Comparison of ENCODE assay signal across 20 mouse cellular contexts in the genomic region with DNA sequence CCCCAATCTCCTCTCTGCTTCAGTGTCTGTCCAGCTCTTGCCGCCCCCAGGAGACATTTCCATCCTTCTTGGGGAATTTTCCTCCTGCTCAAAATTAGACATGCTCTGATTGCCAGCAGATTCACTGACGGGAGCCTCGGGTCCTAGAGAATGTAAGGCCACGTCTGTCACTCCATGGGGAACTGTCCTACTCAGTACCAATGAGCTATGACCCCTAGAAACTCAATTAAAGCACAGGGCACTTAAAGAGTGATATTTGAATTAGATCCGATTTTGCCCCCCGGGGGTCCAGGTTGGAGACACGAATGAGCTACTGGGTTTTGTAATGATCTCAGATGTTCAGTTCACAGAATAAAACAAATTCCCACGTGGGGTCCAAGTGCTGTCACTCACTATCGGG.
DNase-seq lines count a peak whose midpoint lies in the region; ATAC-seq and TF ChIP-seq lines count a peak whose summit lies in the region.
"Had no signal": no experiment of that assay in that cellular context is flagged by ENCODE, and none has a peak within 500 bp of the region (broad histone marks: within the 10 kb centered on the region; RNA-seq: fewer than 3 reads in every experiment).

No protein-coding gene starts in this region.

- no peaks in the 10 kb centered on the region for H3K9me3 ChIP-seq in forebrain, embryonic 10.5 days
- no peaks in the 10 kb centered on the region for H3K9me3 ChIP-seq in forebrain, postnatal 0 days (ENCODE audit: low read length)
- H3K9me3 ChIP-seq in midbrain, embryonic 16.5 days (replicated peaks; ENCODE audit: control insufficient read depth, low read length, poor library complexity, severe bottlenecking), result no peaks in the 10 kb centered on the region
- H3K9me3 ChIP-seq in midbrain, embryonic 14.5 days (ENCODE audit: control insufficient read depth, low read length), result no peaks in the 10 kb centered on the region
- H3K9me3 ChIP-seq in embryonic facial prominence, embryonic 12.5 days, result no peaks in the 10 kb centered on the region
- H3K9me3 ChIP-seq: forebrain, embryonic 12.5 days; heart, embryonic 15.5 days had no signal

- no peak for ATAC-seq in forebrain, postnatal 0 days
- no peak for ATAC-seq in midbrain, embryonic 16.5 days
- no peak for ATAC-seq in midbrain, embryonic 14.5 days (ENCODE audit: low FRiP score, low TSS enrichment)
- no peak for ATAC-seq in embryonic facial prominence, embryonic 12.5 days (ENCODE audit: insufficient number of reproducible peaks, insufficient read depth, low FRiP score, low TSS enrichment)
- ATAC-seq: forebrain, embryonic 16.5 days; intestine, embryonic 16.5 days had no signal

- H3K9ac ChIP-seq in forebrain, postnatal 0 days, result no peak overlapping the region
- no peak overlapping the region for H3K9ac ChIP-seq in midbrain, embryonic 16.5 days (ENCODE audit: low read depth, low read length)
- no peak overlapping the region for H3K9ac ChIP-seq in midbrain, embryonic 14.5 days (replicated peaks; ENCODE audit: low read length)
- H3K9ac ChIP-seq in embryonic facial prominence, embryonic 12.5 days, result no peak overlapping the region
- H3K9ac ChIP-seq: forebrain, embryonic 12.5 days; heart, embryonic 15.5 days had no signal

- no peaks in the 10 kb centered on the region for H3K36me3 ChIP-seq in forebrain, embryonic 10.5 days (replicated peaks)
- no peaks in the 10 kb centered on the region for H3K36me3 ChIP-seq in forebrain, postnatal 0 days (ENCODE audit: insufficient read depth)
- no peaks in the 10 kb centered on the region for H3K36me3 ChIP-seq in midbrain, embryonic 16.5 days (ENCODE audit: control insufficient read depth, insufficient read depth, low read length)
- no peaks in the 10 kb centered on the region for H3K36me3 ChIP-seq in midbrain, embryonic 14.5 days (ENCODE audit: control insufficient read depth, insufficient read depth, low read length)
- no peaks in the 10 kb centered on the region for H3K36me3 ChIP-seq in embryonic facial prominence, embryonic 12.5 days
- H3K36me3 ChIP-seq: forebrain, embryonic 12.5 days; heart, embryonic 15.5 days had no signal

- no peak for DNase-seq in forebrain, embryonic 10.5 days (ENCODE audit: extremely low spot score, low spot score)
- DNase-seq in forebrain, postnatal 0 days, result no peak
- DNase-seq in midbrain, embryonic 14.5 days, result no peak
- peak; percentile 73 for DNase-seq in retina, postnatal 1 day
- no peak for DNase-seq in right cerebral cortex, postnatal 36 days (ENCODE audit: low spot score in 2 of 2)
- DNase-seq: adrenal gland, adult 2 months; adrenal gland, postnatal 25 days; cerebellum, adult 2 months; cerebellum, postnatal 25 days; gastrocnemius, postnatal 14 days; heart, adult 2 months; heart, postnatal 14 days had no signal

- H3K27me3 ChIP-seq in forebrain, embryonic 10.5 days (ENCODE audit: poor library complexity, severe bottlenecking), result peaks cover 50% of the 10 kb centered on the region
- H3K27me3 ChIP-seq in forebrain, postnatal 0 days (ENCODE audit: insufficient read depth, low read length), result no peaks in the 10 kb centered on the region; the same call in 1 of the 2 replicates
- H3K27me3 ChIP-seq in midbrain, embryonic 16.5 days (ENCODE audit: control insufficient read depth, insufficient read depth, low read depth, low read length), result no peaks in the 10 kb centered on the region
- H3K27me3 ChIP-seq in midbrain, embryonic 14.5 days (ENCODE audit: control insufficient read depth, insufficient read depth, low read length), result no peaks in the 10 kb centered on the region
- no peaks in the 10 kb centered on the region for H3K27me3 ChIP-seq in embryonic facial prominence, embryonic 12.5 days
- H3K27me3 ChIP-seq: CH12.LX; heart, embryonic 15.5 days had no signal

- H3K4me2 ChIP-seq in forebrain, postnatal 0 days (ENCODE audit: low read depth), result no peak overlapping the region
- H3K4me2 ChIP-seq in midbrain, embryonic 16.5 days (ENCODE audit: low read length), result no peak overlapping the region
- no peak overlapping the region for H3K4me2 ChIP-seq in midbrain, embryonic 14.5 days (ENCODE audit: low read length)
- H3K4me2 ChIP-seq in embryonic facial prominence, embryonic 12.5 days (replicated peaks), result no peak overlapping the region
- H3K4me2 ChIP-seq: forebrain, embryonic 12.5 days; heart, embryonic 11.5 days; heart, embryonic 15.5 days had no signal

- no peak for TF ChIP-seq CTCF in forebrain, postnatal 0 days (IDR thresholded peaks at IDR 0.05; ENCODE audit: low read depth)

- H3K27ac ChIP-seq in forebrain, embryonic 10.5 days, result peak overlapping the region; percentile 35; the same call in 1 of the 2 replicates
- no peak overlapping the region for H3K27ac ChIP-seq in forebrain, postnatal 0 days (ENCODE audit: low read depth, low read length)
- 0 out of 2 replicates have a peak overlapping the region, but pooled peaks have one; percentile 18 for H3K27ac ChIP-seq in midbrain, embryonic 16.5 days (ENCODE audit: low read length)
- no peak overlapping the region for H3K27ac ChIP-seq in midbrain, embryonic 14.5 days (replicated peaks; ENCODE audit: low read depth, low read length)
- H3K27ac ChIP-seq in embryonic facial prominence, embryonic 12.5 days, result 0 out of 2 replicates have a peak overlapping the region, but pooled peaks have one; percentile 46
- H3K27ac ChIP-seq: forebrain, embryonic 12.5 days; heart, embryonic 15.5 days had no signal

- H3K4me3 ChIP-seq in forebrain, embryonic 10.5 days, result no peak overlapping the region
- H3K4me3 ChIP-seq in forebrain, postnatal 0 days (ENCODE audit: low read depth, low read length), result no peak overlapping the region
- no peak overlapping the region for H3K4me3 ChIP-seq in midbrain, embryonic 16.5 days (ENCODE audit: low read depth, low read length)
- H3K4me3 ChIP-seq in midbrain, embryonic 14.5 days (replicated peaks; ENCODE audit: low read depth, low read length), result no peak overlapping the region
- no peak overlapping the region for H3K4me3 ChIP-seq in embryonic facial prominence, embryonic 12.5 days
- H3K4me3 ChIP-seq: forebrain, embryonic 12.5 days; heart, adult 2 months; heart, embryonic 15.5 days had no signal

- H3K4me1 ChIP-seq in forebrain, embryonic 10.5 days, result peaks cover 50% of the 10 kb centered on the region
- no peaks in the 10 kb centered on the region for H3K4me1 ChIP-seq in forebrain, postnatal 0 days (ENCODE audit: insufficient read depth)
- H3K4me1 ChIP-seq in midbrain, embryonic 16.5 days (ENCODE audit: control insufficient read depth, insufficient read depth, low read length), result peaks cover 8% of the 10 kb centered on the region; the same call in 1 of the 2 replicates
- H3K4me1 ChIP-seq in midbrain, embryonic 14.5 days (ENCODE audit: control insufficient read depth, insufficient read depth, low read length), result peaks cover 25% of the 10 kb centered on the region
- H3K4me1 ChIP-seq in embryonic facial prominence, embryonic 12.5 days, result peaks cover 48% of the 10 kb centered on the region

- 46% methylated on average over 9 of the region's 9 CpGs for WGBS in forebrain, embryonic 10.5 days
- WGBS in forebrain, postnatal 0 days, result 47% methylated on average over 9 of the region's 9 CpGs
- WGBS in midbrain, embryonic 16.5 days, result 37% methylated on average over 9 of the region's 9 CpGs
- 37% methylated on average over 9 of the region's 9 CpGs for WGBS in midbrain, embryonic 14.5 days
- WGBS in embryonic facial prominence, embryonic 12.5 days, result 40% methylated on average over 9 of the region's 9 CpGs

Comparison
In these comparisons a context has a peak if more than half of its experiments do, and no peak if none do; other contexts are left out.
1. H3K27ac ChIP-seq: peak in forebrain, embryonic 10.5 days (single experiment), midbrain, embryonic 16.5 days (single experiment) and embryonic facial prominence, embryonic 12.5 days (single experiment); none in forebrain, postnatal 0 days (single experiment) and midbrain, embryonic 14.5 days (single experiment).